Mouse (Mus musculus) adrenal gland, postnatal 0 days (tissue): ENCODE data around the gene Prdm9. TPM values are rescaled to one million over a fixed set of nuclear protein-coding genes. Genes with fewer than 3 reads are reported as not detected.

Experiments used
- polyA plus RNA-seq: library from polyadenylated mRNA; unstranded; fragments of >200 nt; fragmentation: Nextera tagmentation; extraction: Ambion mirVana; gene quantifications from 2 replicates; pipeline ENCODE4 v1.2.1, GENCODE M21; 2015

Prdm9 gene
- polyA plus RNA-seq, result 1.3 and 2.5 TPM in 2 replicates

GRCm38 (mm10) chr17:15564014-15564927, at the start of gene Prdm9:
Gene Prdm9 (minus strand): TSS chr17:15564354.

GRCm38 (mm10) chr17:15526986-15527810, 37.0 kb downstream of the Prdm9 start, which contains the start of gene Pdcd2:
Gene Pdcd2 (minus strand): TSS chr17:15527301.

GRCm38 (mm10) chr17:15499656-15500394, 64.3 kb downstream of the Prdm9 start, which contains the start of the genes Psmb1 and Tbp:
Gene Psmb1 (minus strand): TSS chr17:15499751.
Gene Tbp (plus strand): TSS chr17:15499888.

Other genes with a start within 250 kb of the Prdm9 start
- 2.6 and 2.9 TPM in 2 replicates for gene Dll1, start 187.5 kb downstream of the Prdm9 start, polyA plus RNA-seq
- 14.0 and 16.5 TPM in 2 replicates for gene Fam120b, start 168.2 kb downstream of the Prdm9 start, polyA plus RNA-seq
- gene Psmb1, start 64.6 kb downstream of the Prdm9 start, polyA plus RNA-seq, result 368 and 370 TPM in 2 replicates
- 32.8 and 38.9 TPM in 2 replicates for gene Tbp, start 64.5 kb downstream of the Prdm9 start, polyA plus RNA-seq
- gene Pdcd2, start 37.1 kb downstream of the Prdm9 start, polyA plus RNA-seq, result 52.9 and 55.7 TPM in 2 replicates
- 12.1 and 15.0 TPM in 2 replicates for gene Chd1, start 140.6 kb upstream of the Prdm9 start, polyA plus RNA-seq